Mouse (Mus musculus): Measurements from ENCODE around the gene Lsm12.

Lsm12 gene

GRCm38 (mm10) chr11:102184646-102185495 is at the start of gene Lsm12:
TSS of gene Lsm12 (minus strand) at chr11:102185296.
- peak; percentile 92 for DNase-seq

GRCm38 (mm10) chr11:102230006-102230741 is 45.1 kb upstream of the Lsm12 start, which contains the start of gene Hdac5:
TSS of gene Hdac5 (minus strand) at chr11:102230166.
- DNase-seq = peak; percentile 98

- no peak for DNase-seq
These were observed 44.3 kb upstream of the Lsm12 start for GRCm38 (mm10) chr11:102229331-102229953.

DNA sequence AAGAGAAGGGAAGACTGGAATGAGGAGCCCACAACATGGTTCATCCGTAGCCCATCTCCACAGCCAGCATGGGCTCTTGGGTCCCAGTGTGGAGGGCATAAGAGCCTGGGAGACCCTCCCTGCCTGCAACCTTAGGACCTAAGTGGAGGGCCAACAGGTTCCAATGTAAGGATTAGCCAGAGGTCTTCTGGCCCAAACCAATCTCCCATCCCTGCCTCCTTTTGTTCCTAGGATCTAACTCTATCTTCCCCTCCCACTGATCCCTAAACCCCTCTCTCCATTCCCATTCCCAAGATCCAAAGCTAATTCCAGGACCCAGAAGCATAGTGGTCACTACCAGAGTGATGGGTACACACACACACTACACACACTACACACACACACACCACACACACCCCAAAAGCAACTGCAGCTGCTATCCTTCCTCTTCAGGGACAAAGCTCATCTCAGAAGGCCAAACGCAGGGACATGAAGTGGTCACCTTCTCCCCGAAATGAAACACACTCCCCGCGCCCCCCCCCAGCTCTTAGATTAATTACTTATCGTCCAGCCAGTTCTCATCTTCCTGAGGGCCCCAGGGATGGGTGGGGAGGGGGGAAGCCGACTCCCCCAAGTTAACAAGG is 43.7 kb upstream of the Lsm12 start:
- no peak for DNase-seq

DNA sequence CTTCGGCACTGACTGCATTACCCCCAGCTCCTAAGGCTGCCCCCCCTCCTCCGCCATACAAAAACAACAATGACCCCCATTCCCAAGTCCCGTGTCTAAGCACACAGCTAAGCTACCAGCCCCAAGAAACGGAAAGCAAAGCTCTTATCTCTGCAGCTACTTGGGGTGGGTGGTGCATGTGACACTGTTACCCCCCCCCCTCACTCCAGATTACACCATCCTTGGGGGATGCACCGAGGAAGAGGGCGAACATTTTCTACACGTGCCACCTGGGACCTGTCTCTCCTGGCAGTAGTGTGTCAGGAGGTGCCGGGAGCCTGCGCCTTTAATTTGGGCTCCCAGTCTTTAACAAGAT is 43.1 kb upstream of the Lsm12 start:
- DNase-seq = no peak

DNA sequence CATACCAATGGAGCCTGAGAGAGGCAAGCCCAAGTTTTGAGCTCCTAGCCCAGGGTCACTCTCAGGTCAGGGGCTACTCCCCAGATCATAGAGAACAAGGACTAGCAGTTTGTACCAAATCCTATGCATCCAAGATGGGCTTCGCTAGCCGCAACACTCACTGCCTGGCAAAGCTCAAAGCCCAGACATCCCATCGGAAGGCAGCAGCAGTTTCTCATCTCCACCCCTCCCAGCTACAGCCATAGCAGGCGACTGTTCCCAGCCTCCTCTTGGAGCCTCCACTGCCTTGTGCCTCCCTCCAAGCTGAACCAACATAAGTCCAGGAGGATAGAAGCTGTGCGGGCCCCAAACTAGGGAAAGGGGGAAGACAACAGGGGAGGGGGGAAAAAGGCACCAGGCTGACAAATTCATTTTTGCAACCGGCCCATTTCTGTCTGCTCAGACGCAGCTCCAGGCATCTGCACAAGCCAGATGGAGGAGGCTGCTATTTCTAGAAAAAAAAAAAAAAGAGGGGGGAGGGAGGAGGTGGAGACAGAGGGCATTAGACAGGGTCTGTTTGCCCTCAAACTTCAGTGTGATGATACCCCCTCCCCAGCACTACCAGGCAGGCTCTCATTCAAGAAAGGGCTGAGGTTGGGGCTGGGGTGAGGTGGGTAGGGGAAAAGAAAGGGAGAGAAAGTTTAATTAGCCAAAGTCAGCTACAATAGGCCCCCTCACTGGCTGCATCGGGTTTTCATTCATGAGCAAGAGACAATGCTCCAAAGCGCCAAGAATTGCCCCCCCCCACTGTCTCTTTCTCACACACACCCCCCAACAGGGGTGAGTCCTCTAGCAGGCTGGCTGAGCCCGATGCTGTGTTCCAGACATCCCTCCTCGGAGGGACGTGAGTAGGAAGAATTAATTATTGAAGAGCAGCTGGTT is 42.4 kb upstream of the Lsm12 start:
- no peak for DNase-seq

- DNase-seq = no peak
These were observed 41.2 kb upstream of the Lsm12 start for GRCm38 (mm10) chr11:102226067-102226978.

GRCm38 (mm10) chr11:102225221-102225620 is 40.1 kb upstream of the Lsm12 start:
- no peak for DNase-seq

DNA sequence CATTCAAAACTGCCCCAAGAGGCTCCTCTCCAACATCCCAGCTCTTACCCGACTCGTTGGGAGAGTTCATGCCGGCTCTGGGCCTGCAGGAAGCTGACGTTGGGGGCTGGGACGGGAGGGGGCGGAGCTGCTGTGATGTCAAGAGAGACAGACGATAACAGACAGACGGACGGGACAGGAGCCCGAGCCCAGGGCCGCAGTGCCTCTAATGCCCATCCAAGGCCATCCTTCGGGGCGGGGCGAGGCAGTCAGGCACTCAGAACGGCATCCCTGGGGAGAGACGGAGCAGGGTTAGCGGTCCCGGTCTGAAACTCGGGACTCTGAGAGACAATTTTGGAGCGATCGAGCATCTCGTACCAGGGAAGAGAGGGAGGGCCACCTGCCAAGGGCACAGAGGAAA is 39.6 kb upstream of the Lsm12 start:
- no peak for DNase-seq

DNA sequence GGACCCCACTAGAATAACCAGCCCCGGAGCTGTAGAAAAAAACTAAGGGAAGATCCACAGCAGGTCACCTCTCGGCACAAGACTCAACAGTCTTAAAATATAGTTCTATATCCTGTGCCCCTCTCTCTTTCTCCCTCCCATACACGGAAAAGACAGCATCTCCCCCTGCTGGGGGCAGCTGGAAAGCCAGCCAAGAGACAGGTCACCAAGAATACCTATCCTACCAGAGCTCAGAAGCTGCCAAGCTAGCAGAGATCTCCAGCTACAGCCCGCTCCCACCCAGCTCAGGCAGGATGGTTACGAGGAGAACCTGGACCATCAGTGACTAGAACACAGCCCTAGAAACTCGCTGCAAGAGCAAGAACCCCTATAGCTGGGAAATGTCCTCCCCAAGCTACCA is 38.1 kb upstream of the Lsm12 start:
- no peak for DNase-seq

- DNase-seq = no peak
These were observed 36.9 kb upstream of the Lsm12 start for GRCm38 (mm10) chr11:102221954-102222351.

- no peak for DNase-seq
These were observed 36.3 kb upstream of the Lsm12 start for GRCm38 (mm10) chr11:102221243-102221953.

DNA sequence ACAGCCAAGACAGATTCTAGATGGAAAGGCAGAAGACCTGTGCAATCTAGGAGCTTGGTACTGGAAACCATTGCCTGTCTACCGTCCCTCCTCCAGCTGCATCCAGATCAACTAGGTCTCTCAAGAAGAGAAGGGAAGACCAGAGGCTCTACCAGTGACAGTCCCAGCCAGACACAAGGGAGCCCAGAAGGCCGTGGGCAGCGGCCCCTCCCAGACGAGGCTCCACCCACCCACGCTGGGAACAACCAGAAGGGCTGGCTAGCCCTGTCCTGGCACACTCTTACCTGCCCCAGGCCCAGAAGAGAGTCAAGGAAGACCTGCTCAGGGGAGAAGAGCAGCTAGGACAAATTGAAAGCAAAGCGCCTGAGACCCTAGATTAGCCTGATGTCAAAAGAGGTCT is 35.4 kb upstream of the Lsm12 start:
- no peak for DNase-seq

GRCm38 (mm10) chr11:102219994-102220346 is 34.9 kb upstream of the Lsm12 start:
- no peak for DNase-seq

DNA sequence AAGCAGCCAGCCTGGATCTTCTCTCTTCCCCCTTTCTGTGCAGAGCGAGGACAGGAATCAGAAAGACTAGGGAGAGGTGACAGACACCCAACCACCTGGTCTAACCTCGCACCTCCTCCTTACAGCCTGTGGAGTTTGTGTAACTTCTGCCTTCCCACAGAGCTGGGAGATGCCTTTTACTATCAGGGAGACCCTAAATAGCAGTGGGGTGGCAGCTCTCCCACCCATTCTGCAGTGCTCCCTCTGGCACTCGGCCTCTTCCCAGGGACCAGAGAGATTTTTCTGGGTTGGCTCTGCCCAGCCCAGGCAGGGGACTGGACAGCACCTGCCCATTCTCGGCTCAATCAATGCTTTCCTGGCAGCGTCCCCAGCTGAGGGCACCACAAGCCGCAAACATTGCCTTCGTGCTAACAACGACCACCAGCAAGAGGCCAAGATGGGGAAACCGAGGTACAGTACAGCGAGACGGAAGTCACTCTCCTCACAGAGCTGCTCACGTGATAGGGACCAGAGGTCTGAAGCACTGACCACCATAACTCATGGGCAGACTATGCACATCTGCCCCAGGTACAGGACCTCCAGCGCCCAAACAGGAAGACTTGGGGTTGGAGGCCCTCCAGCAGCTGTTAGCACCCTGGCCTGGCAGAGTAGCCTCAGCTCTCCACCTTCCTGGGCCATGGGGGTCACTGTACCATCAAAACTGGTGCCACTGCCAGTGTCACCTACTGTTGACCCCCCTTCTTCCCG is 34.3 kb upstream of the Lsm12 start:
- DNase-seq = no peak

DNA sequence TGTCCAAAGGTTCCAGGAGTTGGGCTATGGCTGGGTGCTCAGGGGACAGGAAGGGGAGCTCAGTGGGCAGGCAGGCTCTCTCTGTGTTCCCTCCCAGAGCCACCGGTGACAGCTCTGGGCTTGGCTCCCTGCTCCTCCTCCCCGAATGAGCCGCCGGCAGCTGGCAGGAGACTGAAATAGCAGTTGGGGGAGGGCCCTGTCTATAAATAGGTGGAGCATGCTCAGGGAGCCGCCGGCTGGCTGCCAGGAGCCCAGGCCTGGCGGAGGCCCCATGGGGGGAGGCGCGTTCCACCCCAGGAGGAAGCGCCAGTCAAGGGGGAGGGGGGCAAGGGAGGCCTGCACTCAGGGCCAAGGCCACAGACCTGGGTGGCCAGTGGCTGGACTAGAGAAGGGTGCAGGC is 33.7 kb upstream of the Lsm12 start:
- peak; percentile 98 for DNase-seq

DNA sequence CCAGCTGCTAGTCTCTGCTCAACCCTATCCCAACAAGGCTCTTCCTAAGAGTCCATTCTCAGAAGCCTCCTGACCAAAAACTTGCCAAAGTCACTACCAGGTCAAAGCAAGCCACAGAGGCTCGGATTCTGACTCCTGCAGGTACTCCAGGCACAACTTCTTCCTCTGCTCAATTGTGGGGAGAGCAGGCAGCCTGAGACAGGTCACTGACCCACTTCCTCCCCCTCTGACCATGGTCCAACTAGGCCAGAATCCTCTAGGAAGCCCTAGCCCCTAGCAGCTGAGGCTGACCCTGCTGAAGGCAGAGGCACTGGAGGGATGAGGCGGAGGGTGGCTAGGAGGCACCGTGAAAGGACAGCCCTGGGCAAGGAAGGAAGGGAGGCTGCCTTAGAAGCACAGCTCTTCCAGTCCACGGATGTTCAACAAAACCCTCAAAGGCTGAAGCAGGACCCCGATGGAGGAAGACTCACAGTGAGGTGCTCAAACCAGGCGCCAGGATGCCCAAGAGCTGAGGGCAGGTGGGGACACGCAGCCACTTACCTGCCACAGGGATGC is 32.9 kb upstream of the Lsm12 start:
- no peak for DNase-seq

- DNase-seq = no peak
These were observed 32.3 kb upstream of the Lsm12 start for GRCm38 (mm10) chr11:102217396-102217795.

GRCm38 (mm10) chr11:102216886-102217240 is 31.8 kb upstream of the Lsm12 start:
- no peak for DNase-seq

Data from layer of hippocampus, adult 9-11 months (tissue).